Mouse (Mus musculus) erythroblast, embryonic 14.5 days (primary cell): ENCODE measurements at regions not wholly inside any gene's neighbourhood (a gene's known extent, or its start where the extent isn't known, plus 50 kb on each side); places are given as distances from the start of the nearest gene placed in this dataset.

Experiments
- GATA1 ChIP-seq: IDR thresholded peaks from 2 replicates; pipeline ENCODE4 v1.6.1; 2012; ENCODE audit warnings: low read length, inconsistent platforms, mixed read lengths
- TAL1 ChIP-seq: IDR thresholded peaks from 3 replicates; pipeline ENCODE4 v1.6.1; 2012; ENCODE audit warnings: low read length, inconsistent platforms, mixed read lengths

- TF ChIP-seq TAL1 (no peak), GATA1 (no peak)
Measured at GRCm38 (mm10) chr19:44659316-44659715, 96.5 kb upstream of the Pax2 start.
